Mouse (Mus musculus) olfactory bulb, adult 2 months (tissue): ENCODE data around the gene Tent4a. TPM values are rescaled to one million over a fixed set of nuclear protein-coding genes. Genes with fewer than 3 reads are reported as not detected.

Experiments used
- H3K27ac ChIP-seq: fragments of 200-500 bp; 2 replicates; pipeline ENCODE4 v1.5.1; 2012; ENCODE audit warnings: low read depth, low read length; ENCODE audit not compliant: insufficient read depth
- H3K4me1 ChIP-seq: fragments of 200-500 bp; 2 replicates; pipeline ENCODE4 v1.6.1; 2012; ENCODE audit warnings: low read length; ENCODE audit not compliant: control insufficient read depth, insufficient read depth
- H3K4me3 ChIP-seq: fragments of 200-500 bp; 2 replicates; pipeline ENCODE4 v1.5.1; 2012; ENCODE audit warnings: mild to moderate bottlenecking, low read depth, low read length, moderate library complexity; ENCODE audit not compliant: insufficient read depth
- CTCF ChIP-seq: fragments of 200-500 bp; IDR thresholded peaks from 2 replicates; pipeline ENCODE4 v1.5.1; 2012; ENCODE audit warnings: low read depth, mild to moderate bottlenecking, low read length, moderate library complexity; ENCODE audit not compliant: insufficient read depth
- POLR2A ChIP-seq: fragments of 200-500 bp; IDR thresholded peaks from 2 replicates; pipeline ENCODE4 v1.6.1; 2012; ENCODE audit warnings: mild to moderate bottlenecking, low read depth, low read length, moderate library complexity; ENCODE audit not compliant: insufficient read depth
- WGBS: fragments of 180-500 bp; shearing (Covaris S2); methylation state at CpG from one replicate; pipeline ENCODE4 v1.1.7; 2018; 5-methylcytosine and 5-hydroxymethylcytosine counted together
- polyA plus RNA-seq: library from polyadenylated mRNA; stranded (reverse); fragments of >200 nt; gene quantifications from 2 replicates; pipeline ENCODE4 v1.2.4, GENCODE M21; 2012; ENCODE audit warnings: low replicate concordance; ENCODE audit not compliant: missing spikeins, insufficient read depth, insufficient read length

Tent4a gene
- polyA plus RNA-seq, 1 experiment, result not detected

DNA sequence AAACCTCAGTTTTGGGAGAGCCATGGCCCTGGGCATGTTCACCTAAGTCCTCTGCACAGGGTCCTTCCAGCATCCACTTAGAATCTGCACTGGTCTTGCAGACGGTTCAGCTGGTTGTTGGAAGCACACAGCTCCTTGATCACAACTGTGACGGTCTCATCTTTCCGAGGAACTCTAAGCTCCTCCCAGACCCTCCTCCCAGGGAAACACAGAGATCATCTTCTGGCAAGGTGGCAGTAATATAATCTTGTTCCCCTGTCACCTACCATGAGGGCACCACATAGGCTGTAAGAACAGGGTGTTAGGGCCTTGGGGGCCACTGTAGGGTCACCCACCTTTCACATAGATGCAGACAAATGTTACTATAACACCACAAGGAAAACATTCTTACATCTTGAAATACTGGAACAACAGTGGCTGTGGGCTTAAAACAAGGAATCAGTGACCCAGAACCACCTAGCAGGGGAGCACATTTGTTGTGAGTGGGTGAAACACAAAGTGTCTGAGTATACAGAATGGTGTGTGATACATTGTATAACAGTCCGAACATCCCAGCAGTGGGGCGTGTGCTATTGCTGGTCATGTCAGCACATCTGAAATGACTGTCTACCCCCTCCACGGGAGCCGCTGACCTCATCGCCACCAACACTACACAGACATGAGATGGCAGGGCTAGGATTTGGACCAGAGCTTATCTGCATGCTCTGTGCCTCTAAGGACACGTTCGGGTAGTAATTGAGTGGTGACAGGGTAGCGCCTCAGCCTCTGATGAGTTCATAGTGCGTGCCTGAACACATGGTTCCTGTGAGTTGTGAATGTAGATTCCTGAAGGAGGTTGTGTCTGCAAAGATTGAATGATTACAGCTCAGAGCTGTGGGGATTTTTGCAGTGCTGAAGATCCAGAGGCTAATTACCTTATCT lies 28.5 kb upstream of the Tent4a start:
- no peak for TF ChIP-seq CTCF
- no peak for TF ChIP-seq POLR2A
- 82% methylated on average over 12 of the region's 12 CpGs for WGBS
- Histone ChIP-seq H3K27ac (no peak overlapping the region), H3K4me3 (no peak overlapping the region), H3K4me1 (no peaks in the 10 kb centered on the region; the same call in 1 of the 2 replicates)

DNA sequence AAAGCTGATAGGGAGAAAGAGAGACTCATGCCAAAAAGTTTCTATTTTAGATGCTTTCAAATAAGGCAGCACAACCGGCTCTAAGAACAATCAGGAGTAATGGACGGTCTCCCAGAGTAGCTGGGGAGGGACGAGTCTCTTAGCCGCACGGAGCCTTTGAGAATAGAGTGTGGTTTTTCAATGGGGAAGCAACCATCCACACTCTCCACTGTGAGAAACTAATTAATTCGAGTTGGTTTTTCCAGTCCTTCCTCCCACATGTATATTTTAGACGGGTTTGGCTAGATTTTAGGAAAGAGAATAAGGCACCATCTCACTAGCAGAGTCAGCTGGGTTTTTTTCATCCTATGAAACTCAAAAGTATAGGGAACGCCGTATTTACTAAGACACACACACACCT lies 27.6 kb upstream of the Tent4a start:
- Histone ChIP-seq H3K4me1 (no peaks in the 10 kb centered on the region; the same call in 1 of the 2 replicates), H3K4me3 (no peak overlapping the region), H3K27ac (no peak overlapping the region)
- TF ChIP-seq CTCF, result no peak
- TF ChIP-seq POLR2A, result no peak
- WGBS, result 67% methylated on average over 9 of the region's 9 CpGs

DNA sequence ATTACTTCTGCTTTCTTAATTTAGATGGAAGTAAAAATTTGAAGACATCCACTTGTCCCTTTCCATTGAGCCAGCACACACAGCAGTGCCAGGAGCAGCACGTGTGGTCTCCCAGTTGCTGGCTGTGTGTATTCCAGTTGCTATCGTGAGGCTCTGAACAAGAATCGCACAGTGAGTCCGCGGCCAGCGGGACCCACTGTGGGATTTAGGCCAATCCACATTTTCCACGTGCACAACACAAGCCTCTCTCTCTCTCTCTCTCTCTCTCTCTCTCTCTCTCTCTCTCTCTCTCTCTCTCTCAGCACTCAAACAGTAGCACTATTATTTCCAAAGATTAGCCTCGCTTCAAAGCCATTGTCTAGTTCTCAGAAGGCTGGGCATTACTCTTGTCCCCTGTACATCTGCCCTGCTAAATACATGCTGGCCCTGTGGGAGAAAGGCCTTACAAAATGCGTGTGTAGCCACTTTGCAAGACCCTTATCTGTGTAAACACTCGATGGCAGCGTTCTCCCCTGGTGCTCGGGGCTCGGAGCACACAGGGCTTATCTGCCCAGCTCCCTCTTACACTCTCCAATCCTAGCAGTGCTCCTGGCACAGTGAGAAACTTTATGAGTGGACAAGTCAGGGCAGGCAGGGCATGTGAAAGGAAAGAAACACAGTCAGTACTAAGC lies 25.0 kb upstream of the Tent4a start:
- no peak for TF ChIP-seq POLR2A
- TF ChIP-seq CTCF, result no peak
- 38% methylated on average over 13 of the region's 13 CpGs for WGBS
- Histone ChIP-seq H3K4me1 (no peaks in the 10 kb centered on the region; the same call in 1 of the 2 replicates), H3K4me3 (no peak overlapping the region), H3K27ac (peak overlapping the region; percentile 28; the same call in 1 of the 2 replicates)

DNA sequence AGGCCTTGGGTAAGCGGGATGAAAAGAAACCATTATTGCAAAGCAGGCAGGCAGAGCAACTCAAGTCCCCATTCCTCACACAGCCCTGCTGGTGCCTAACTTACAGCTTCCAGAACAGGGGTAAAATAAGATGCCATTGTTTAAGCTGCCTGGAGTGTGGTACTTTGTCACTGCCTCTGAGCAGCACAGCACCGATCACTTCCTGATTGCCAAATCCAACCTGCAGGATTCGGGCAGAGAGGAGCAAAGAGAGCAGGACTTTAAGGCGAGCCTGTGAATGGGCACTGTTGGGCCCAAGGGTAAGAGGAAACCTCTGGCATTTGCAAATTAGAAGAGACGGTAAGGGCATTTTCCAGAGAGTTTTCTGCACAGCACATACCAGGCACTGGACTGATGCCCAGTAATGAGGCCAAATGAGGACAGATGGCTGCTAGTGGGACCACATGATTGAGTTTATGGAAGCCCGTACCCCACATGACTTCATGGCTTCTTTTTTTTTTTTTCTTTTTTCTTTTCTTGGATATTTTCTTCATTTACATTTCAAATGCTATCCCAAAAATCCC lies 23.8 kb upstream of the Tent4a start:
- TF ChIP-seq CTCF, result no peak
- Histone ChIP-seq H3K4me1 (no peaks in the 10 kb centered on the region; the same call in 1 of the 2 replicates), H3K27ac (no peak overlapping the region), H3K4me3 (no peak overlapping the region)
- WGBS, result 65% methylated on average over 6 of the region's 6 CpGs

GRCm38 (mm10) chr13:69556728-69557127 lies 22.3 kb upstream of the Tent4a start:
- Histone ChIP-seq H3K4me3 (no peak overlapping the region), H3K4me1 (no peaks in the 10 kb centered on the region; the same call in 1 of the 2 replicates), H3K27ac (no peak overlapping the region)
- TF ChIP-seq POLR2A, result no peak
- no peak for TF ChIP-seq CTCF

DNA sequence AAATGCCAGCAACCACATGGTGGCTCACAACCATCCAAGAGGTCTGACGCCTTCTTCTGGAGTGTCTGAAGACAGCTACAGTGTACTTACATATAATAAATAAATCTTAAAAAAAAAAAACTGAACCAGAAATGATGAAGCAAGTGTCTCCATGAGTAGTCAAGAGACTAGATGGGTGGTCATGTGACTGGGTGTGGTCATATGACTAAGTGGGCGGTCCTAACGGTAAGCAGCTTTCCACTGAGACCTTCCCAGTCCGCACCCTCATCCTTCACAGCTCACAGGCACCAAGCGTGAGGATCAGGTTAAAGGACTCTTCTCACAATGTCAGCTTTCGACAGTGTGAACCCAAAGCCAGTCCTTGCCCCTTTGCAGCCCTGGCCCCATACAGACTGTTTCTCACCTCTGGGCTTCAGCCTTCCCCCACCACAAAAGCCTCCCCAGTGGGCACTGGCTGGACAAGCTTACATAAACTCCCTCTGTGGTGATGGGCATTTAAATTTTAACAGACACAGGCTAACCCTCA lies 21.6 kb upstream of the Tent4a start:
- TF ChIP-seq POLR2A, result no peak
- no peak for TF ChIP-seq CTCF
- no peaks in the 10 kb centered on the region; the same call in 1 of the 2 replicates for H3K4me1 ChIP-seq
- 92% methylated on average over 6 of the region's 6 CpGs for WGBS
- H3K4me3 ChIP-seq, result no peak overlapping the region
- no peak overlapping the region for H3K27ac ChIP-seq

GRCm38 (mm10) chr13:69555045-69555444 lies 20.6 kb upstream of the Tent4a start:
- H3K27ac ChIP-seq, result no peak overlapping the region
- WGBS, result 44% methylated on average over 8 of the region's 8 CpGs
- H3K4me3 ChIP-seq, result no peak overlapping the region
- TF ChIP-seq POLR2A (no peak), CTCF (no peak)
- H3K4me1 ChIP-seq, result no peaks in the 10 kb centered on the region; the same call in 1 of the 2 replicates

- H3K27ac ChIP-seq, result no peak overlapping the region
- no peak overlapping the region for H3K4me3 ChIP-seq
- WGBS, result 89% methylated on average over 9 of the region's 9 CpGs
- TF ChIP-seq CTCF (no peak), POLR2A (no peak)
- H3K4me1 ChIP-seq, result no peaks in the 10 kb centered on the region
These were observed 19.8 kb upstream of the Tent4a start for GRCm38 (mm10) chr13:69554255-69554654.
